Mouse (Mus musculus): ENCODE results near the gene Rpl35a. TPM values are rescaled to one million over a fixed set of nuclear protein-coding genes. Genes with fewer than 3 reads are reported as not detected.
A peak's percentile ranks its signal among the peaks of the same experiment; 100 is the strongest.
"Not testable (repeated sequence)": the region's sequence is repeated elsewhere in the genome, so short reads cannot be mapped to it uniquely, and the experiment has no call there.

Gene Rpl35a
- polyA plus RNA-seq, 1 experiment from 2014 or later, result 585 TPM

DNA sequence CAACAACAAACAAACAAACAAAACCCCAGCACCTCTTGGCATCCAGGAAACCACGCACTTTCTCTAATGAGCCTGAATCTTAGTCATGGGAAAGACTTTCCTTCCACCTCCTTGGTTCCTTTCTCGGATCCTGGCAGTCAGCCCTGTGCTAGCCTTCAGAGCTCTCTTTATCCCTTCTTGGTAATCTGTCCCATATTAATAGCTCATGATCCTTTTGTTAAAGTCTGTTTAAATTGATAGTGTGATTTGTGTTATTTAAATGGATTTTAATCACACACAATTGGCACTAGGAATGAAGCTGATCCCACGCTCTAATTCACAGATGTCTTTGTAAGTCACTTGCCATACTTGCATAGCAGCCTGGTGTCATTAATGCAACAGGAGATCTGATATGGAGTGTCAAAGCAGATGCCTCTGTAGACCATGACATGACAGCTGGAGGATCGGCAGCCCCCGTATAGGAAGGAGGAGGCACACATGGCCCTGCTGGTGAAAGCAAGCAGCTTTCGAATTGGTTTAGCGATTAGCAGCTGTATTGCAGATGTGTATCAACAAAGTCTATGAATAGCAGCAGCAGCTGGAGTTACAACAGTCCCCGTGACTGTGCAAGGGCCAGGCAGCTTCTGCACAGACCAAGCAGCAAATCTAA lies 31.7 kb upstream of the Rpl35a start:
- Histone ChIP-seq H3K4me3 (no peak overlapping the region), H3K9ac (no peak overlapping the region), H3K4me2 (no peak overlapping the region), H3K27ac (no peak overlapping the region), H3K36me3 (no peaks in the 10 kb centered on the region), H3K27me3 (no peaks in the 10 kb centered on the region), H3K4me1 (replicated peaks) (no peaks in the 10 kb centered on the region), H3K9me3 (no peaks in the 10 kb centered on the region)
- no peak for ATAC-seq (ENCODE audit: low FRiP score)
- 80% methylated on average over 8 of the region's 8 CpGs for WGBS

- no peak for ATAC-seq (ENCODE audit: low FRiP score)
- no peaks in the 10 kb centered on the region for H3K4me1 ChIP-seq (replicated peaks)
- 93% methylated on average over 7 of the region's 7 CpGs for WGBS
These were observed 29.9 kb upstream of the Rpl35a start for GRCm38 (mm10) chr16:33026357-33026756.

GRCm38 (mm10) chr16:33036006-33036405 lies 20.2 kb upstream of the Rpl35a start:
- H3K9me3 ChIP-seq, result no peaks in the 10 kb centered on the region
- no peak overlapping the region for H3K9ac ChIP-seq
- H3K4me3 ChIP-seq, result no peak overlapping the region
- no peaks in the 10 kb centered on the region for H3K36me3 ChIP-seq
- no peak for ATAC-seq (ENCODE audit: low FRiP score)
- no peak overlapping the region for H3K27ac ChIP-seq
- 88% methylated on average over 4 of the region's 4 CpGs for WGBS
- no peak overlapping the region for H3K4me2 ChIP-seq
- H3K4me1 ChIP-seq (replicated peaks), result no peaks in the 10 kb centered on the region
- no peaks in the 10 kb centered on the region for H3K27me3 ChIP-seq

More at GRCm38 (mm10) chr16:33026357-33026756, 29.9 kb upstream of the Rpl35a start:
- H3K36me3 ChIP-seq, result no peaks in the 10 kb centered on the region
- no peak overlapping the region for H3K27ac ChIP-seq
- no peaks in the 10 kb centered on the region for H3K9me3 ChIP-seq
- H3K4me3 ChIP-seq, result no peak overlapping the region
- H3K27me3 ChIP-seq, result no peaks in the 10 kb centered on the region
- no peak overlapping the region for H3K9ac ChIP-seq
- no peak overlapping the region for H3K4me2 ChIP-seq

GRCm38 (mm10) chr16:33042682-33043081 lies 13.6 kb upstream of the Rpl35a start:
- Histone ChIP-seq H3K9ac (no peak overlapping the region), H3K27ac (no peak overlapping the region), H3K4me2 (no peak overlapping the region), H3K4me3 (no peak overlapping the region), H3K27me3 (no peaks in the 10 kb centered on the region), H3K36me3 (no peaks in the 10 kb centered on the region), H3K9me3 (no peaks in the 10 kb centered on the region), H3K4me1 (replicated peaks) (no peaks in the 10 kb centered on the region)
- WGBS, result 78% methylated on average over 1 of the region's 1 CpGs
- no peak for ATAC-seq (ENCODE audit: low FRiP score)

DNA sequence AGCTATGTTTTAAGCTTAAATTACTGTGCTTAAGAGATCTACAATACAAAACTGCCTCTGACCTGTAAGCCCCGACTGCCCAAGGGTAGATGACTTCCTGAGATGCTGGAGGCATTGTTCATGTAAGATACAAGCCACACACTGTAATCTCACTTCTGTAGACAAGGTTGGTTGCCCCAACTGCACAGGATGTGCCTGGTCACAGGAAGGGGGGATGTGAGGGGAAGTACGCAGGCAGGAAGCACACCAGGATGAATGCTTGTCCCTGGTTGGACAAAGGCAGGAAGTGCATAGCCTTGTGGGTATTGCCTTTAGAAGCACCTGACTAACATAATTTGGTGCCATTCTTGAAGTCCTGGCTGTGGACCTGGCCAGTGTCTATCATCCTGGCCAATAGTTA lies 13.0 kb upstream of the Rpl35a start:
- no peak for ATAC-seq (ENCODE audit: low FRiP score)
- Histone ChIP-seq H3K27ac (no peak overlapping the region), H3K4me3 (no peak overlapping the region), H3K9ac (no peak overlapping the region), H3K4me2 (no peak overlapping the region), H3K9me3 (no peaks in the 10 kb centered on the region), H3K4me1 (replicated peaks) (no peaks in the 10 kb centered on the region), H3K27me3 (no peaks in the 10 kb centered on the region), H3K36me3 (no peaks in the 10 kb centered on the region)
- WGBS, result 77% methylated on average over 2 of the region's 2 CpGs

DNA sequence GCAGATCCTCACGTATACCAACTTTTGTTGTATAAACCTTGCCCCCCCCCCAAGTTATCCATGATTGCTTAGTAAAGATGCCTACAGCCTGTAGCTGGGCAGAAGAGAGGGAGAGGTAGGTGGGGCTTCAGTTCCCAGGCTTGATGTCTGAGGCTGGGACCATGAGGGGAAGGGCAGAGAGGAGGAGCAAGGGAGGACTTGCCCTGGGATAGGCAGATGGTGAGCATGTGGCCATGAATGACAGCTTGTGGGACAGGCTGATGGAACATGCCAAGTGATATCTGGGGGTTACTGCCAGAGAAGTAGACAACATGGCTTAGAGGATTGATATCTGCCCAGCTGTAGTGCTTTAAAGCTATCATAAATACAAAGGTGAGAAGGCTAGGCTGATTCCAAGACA lies 8.2 kb upstream of the Rpl35a start:
- H3K27ac ChIP-seq, result no peak overlapping the region
- 98% methylated on average over 1 of the region's 1 CpGs for WGBS
- no peak overlapping the region for H3K4me2 ChIP-seq
- no peaks in the 10 kb centered on the region for H3K27me3 ChIP-seq
- no peak overlapping the region for H3K9ac ChIP-seq
- H3K4me1 ChIP-seq (replicated peaks), result no peaks in the 10 kb centered on the region
- H3K36me3 ChIP-seq, result no peaks in the 10 kb centered on the region
- ATAC-seq (ENCODE audit: low FRiP score), result no peak
- no peaks in the 10 kb centered on the region for H3K9me3 ChIP-seq
- no peak overlapping the region for H3K4me3 ChIP-seq

DNA sequence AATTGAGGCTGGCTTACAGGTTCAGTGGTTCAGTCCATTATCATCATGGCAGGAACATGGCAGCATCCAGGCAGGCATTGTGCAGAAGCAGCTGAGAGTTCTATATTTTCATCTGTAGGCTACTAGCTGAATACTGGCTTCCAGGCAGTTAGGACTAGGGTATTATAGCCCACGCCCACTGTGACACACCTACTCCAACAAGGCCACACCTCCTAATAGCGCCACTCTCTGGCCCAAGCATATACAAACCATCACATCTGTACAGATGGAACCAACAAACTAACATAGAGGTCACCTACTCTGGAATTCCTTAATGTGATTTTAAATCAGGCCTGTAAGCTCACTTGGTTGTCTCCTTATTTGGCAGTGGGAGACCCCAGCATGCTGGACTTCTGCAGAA lies 7.6 kb upstream of the Rpl35a start:
- Histone ChIP-seq H3K9ac (no peak overlapping the region), H3K36me3 (no peaks in the 10 kb centered on the region), H3K4me3 (no peak overlapping the region), H3K9me3 (no peaks in the 10 kb centered on the region), H3K4me1 (replicated peaks) (no peaks in the 10 kb centered on the region), H3K27ac (no peak overlapping the region), H3K4me2 (no peak overlapping the region), H3K27me3 (no peaks in the 10 kb centered on the region)
- WGBS, result 90% methylated on average over 2 of the region's 2 CpGs
- ATAC-seq (ENCODE audit: low FRiP score), result no peak

DNA sequence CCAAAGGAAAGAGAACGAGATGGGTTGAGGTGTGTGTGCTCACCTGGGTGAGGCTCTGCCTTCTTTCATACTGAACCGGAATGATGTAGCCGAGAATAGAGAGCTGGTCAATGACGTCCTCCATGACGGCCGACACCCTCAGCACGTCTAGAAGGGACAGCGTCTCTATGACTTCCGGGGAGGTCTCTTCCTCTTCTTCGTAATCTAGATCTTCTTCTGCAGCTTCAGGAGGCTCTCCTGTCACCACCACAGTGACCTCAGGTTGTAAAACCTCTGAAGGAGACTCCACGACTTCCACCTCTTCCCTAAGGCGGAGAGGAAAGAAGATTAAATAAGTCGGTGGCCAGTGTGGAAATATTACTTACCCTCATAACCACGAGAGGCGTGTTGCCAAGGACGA lies 6.4 kb upstream of the Rpl35a start:
- no peak for ATAC-seq (ENCODE audit: low FRiP score)
- 93% methylated on average over 16 of the region's 16 CpGs for WGBS
- no peak overlapping the region for H3K27ac ChIP-seq

GRCm38 (mm10) chr16:33053141-33053540 lies 3.1 kb upstream of the Rpl35a start:
- Histone ChIP-seq H3K4me2 (no peak overlapping the region), H3K27ac (no peak overlapping the region), H3K27me3 (no peaks in the 10 kb centered on the region), H3K4me3 (no peak overlapping the region), H3K36me3 (peaks cover 4% of the 10 kb centered on the region), H3K4me1 (replicated peaks) (peaks cover 16% of the 10 kb centered on the region), H3K9me3 (no peaks in the 10 kb centered on the region), H3K9ac (no peak overlapping the region)
- ATAC-seq (ENCODE audit: low FRiP score), result no peak
- WGBS, result 83% methylated on average over 5 of the region's 5 CpGs

More for the DNA sequence above, 6.4 kb upstream of the Rpl35a start:
- Histone ChIP-seq H3K27me3 (no peaks in the 10 kb centered on the region), H3K9ac (no peak overlapping the region), H3K9me3 (no peaks in the 10 kb centered on the region), H3K36me3 (no peaks in the 10 kb centered on the region), H3K4me1 (replicated peaks) (no peaks in the 10 kb centered on the region), H3K4me3 (no peak overlapping the region), H3K4me2 (no peak overlapping the region)

- H3K27me3 ChIP-seq; H3K4me2 ChIP-seq; ATAC-seq (ENCODE audit: low FRiP score); H3K9ac ChIP-seq; H3K4me3 ChIP-seq; H3K27ac ChIP-seq; H3K9me3 ChIP-seq: not testable (repeated sequence)
- Histone ChIP-seq H3K36me3 (peaks cover 21% of the 10 kb centered on the region), H3K4me1 (replicated peaks) (peaks cover 31% of the 10 kb centered on the region)
- 97% methylated on average over 2 of the region's 2 CpGs for WGBS
These were observed 1.3 kb upstream of the Rpl35a start for GRCm38 (mm10) chr16:33054927-33055326.

DNA sequence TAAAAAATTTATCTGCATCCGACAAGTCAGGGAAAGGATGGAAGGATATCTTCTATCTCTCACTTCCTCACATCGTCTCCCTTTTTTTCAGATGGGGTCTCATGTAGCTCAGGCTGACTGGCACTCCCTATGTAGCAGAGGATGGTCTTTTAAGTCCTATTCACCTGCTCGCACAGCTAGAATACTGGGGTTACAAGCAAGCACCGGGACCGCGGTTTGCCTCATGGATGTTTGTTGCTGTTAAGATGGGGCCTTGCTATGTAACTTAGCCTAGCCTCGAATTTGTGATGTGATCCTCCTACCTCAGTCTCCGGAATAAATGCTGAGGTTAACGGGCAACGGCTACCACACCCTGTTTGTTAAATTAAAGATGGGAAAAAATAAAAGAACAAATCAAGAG lies 598 bp upstream of the Rpl35a start:
- H3K27me3 ChIP-seq, result no peaks in the 10 kb centered on the region
- peak; percentile 23; the same call in 1 of the 2 replicates for ATAC-seq (ENCODE audit: low FRiP score)
- H3K4me3 ChIP-seq, result peak overlapping the region; percentile 96
- H3K9me3 ChIP-seq, result no peaks in the 10 kb centered on the region
- H3K4me1 ChIP-seq (replicated peaks), result peaks cover 31% of the 10 kb centered on the region
- H3K36me3 ChIP-seq, result peaks cover 28% of the 10 kb centered on the region
- WGBS, result 24% methylated on average over 10 of the region's 10 CpGs
- peak overlapping the region; percentile 97 for H3K9ac ChIP-seq
- peak overlapping the region; percentile 78 for H3K4me2 ChIP-seq
- H3K27ac ChIP-seq, result no peak overlapping the region

- ATAC-seq (ENCODE audit: low FRiP score), result no peak; the same call in 1 of the 2 replicates
- peak overlapping the region; percentile 97 for H3K9ac ChIP-seq
These were observed 533 bp downstream of the Rpl35a start for GRCm38 (mm10) chr16:33056786-33057185.

DNA sequence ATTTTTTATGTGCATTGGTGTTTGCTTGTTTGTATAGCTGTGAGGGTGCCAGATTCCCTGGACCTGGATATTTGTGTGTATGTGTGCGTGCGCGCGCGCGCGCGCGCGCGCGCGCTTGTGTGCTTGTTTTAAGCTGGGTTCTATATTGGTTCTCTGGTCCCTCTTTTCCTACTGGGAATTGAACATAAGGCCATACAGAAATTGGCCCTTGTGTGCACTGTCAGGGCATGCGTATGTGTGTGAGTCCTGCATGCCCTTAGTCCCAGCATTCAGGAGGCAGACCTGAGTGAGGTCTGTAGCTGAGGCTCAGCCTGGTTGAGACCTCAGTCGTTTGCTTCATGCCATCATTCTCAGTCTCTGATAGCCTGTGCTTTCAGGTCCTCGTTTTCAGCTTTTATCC lies 1.8 kb downstream of the Rpl35a start:
- peak overlapping the region; percentile 53; the same call in 1 of the 2 replicates for H3K9ac ChIP-seq
- peak overlapping the region; percentile 96 for H3K4me3 ChIP-seq
- no peak for ATAC-seq (ENCODE audit: low FRiP score)
- H3K36me3 ChIP-seq, result peaks cover 33% of the 10 kb centered on the region
- H3K27ac ChIP-seq, result no peak overlapping the region
- no peaks in the 10 kb centered on the region for H3K9me3 ChIP-seq
- H3K4me1 ChIP-seq (replicated peaks), result peaks cover 42% of the 10 kb centered on the region
- H3K4me2 ChIP-seq, result peak overlapping the region; percentile 78
- 93% methylated on average over 16 of the region's 16 CpGs for WGBS
- no peaks in the 10 kb centered on the region for H3K27me3 ChIP-seq

More at GRCm38 (mm10) chr16:33056786-33057185, 533 bp downstream of the Rpl35a start:
- peak overlapping the region; percentile 91 for H3K27ac ChIP-seq
- peaks cover 35% of the 10 kb centered on the region for H3K4me1 ChIP-seq (replicated peaks)
- H3K27me3 ChIP-seq, result no peaks in the 10 kb centered on the region
- peak overlapping the region; percentile 96 for H3K4me3 ChIP-seq
- under 1% methylated on average over 24 of the region's 24 CpGs for WGBS
- peak overlapping the region; percentile 78 for H3K4me2 ChIP-seq
- H3K9me3 ChIP-seq, result no peaks in the 10 kb centered on the region
- peaks cover 33% of the 10 kb centered on the region for H3K36me3 ChIP-seq
